Mouse (Mus musculus) C2C12 (cell line): ENCODE measurements around the gene Tspan14. TPM values are rescaled to one million over a fixed set of nuclear protein-coding genes. Genes with fewer than 3 reads are reported as not detected.

Experiments
- H3K27me3 ChIP-seq: one replicate; pipeline ENCODE4 v1.6.1; 2011; ENCODE audit not compliant: control insufficient read depth, insufficient read depth, insufficient read length
- H3K36me3 ChIP-seq: one replicate; pipeline ENCODE4 v1.6.1; 2011; ENCODE audit not compliant: control insufficient read depth, insufficient read depth
- H3K4me3 ChIP-seq: one replicate; pipeline ENCODE4 v1.5.1; 2011; ENCODE audit warnings: mild to moderate bottlenecking, control low read depth; ENCODE audit not compliant: poor library complexity, insufficient read depth, severe bottlenecking
- H3K79me2 ChIP-seq: one replicate; pipeline ENCODE4 v1.6.1; 2011; ENCODE audit not compliant: control insufficient read depth, insufficient read depth
- H3K79me3 ChIP-seq: one replicate; pipeline ENCODE4 v1.6.1; 2011; ENCODE audit warnings: low read depth, control low read depth
- H3ac ChIP-seq: one replicate; pipeline ENCODE3; 2011; ENCODE audit warnings: low read depth; ENCODE audit not compliant: control insufficient read depth, insufficient read length
- CEBPB ChIP-seq: IDR thresholded peaks from one replicate; pipeline ENCODE4 v1.6.1; 2011; ENCODE audit warnings: low read depth, mild to moderate bottlenecking, control low read depth, moderate library complexity
- CTCF ChIP-seq: IDR thresholded peaks from one replicate; pipeline ENCODE4 v1.5.1; 2011; ENCODE audit not compliant: control insufficient read depth, insufficient read depth, insufficient read length
- FOSL1 ChIP-seq: IDR thresholded peaks from one replicate; pipeline ENCODE4 v1.8.0; 2011; ENCODE audit warnings: mild to moderate bottlenecking, low read length; ENCODE audit not compliant: poor library complexity, insufficient read depth, severe bottlenecking
- MAX ChIP-seq: IDR thresholded peaks from one replicate; pipeline ENCODE4 v1.6.1; 2011; ENCODE audit warnings: mild to moderate bottlenecking, control low read depth
- MYOD1 ChIP-seq: IDR thresholded peaks from one replicate; pipeline ENCODE4 v1.6.1; 2011; ENCODE audit warnings: low read depth; ENCODE audit not compliant: control insufficient read depth, insufficient read length
- MYOG ChIP-seq: IDR thresholded peaks from one replicate; pipeline ENCODE4 v1.6.1; 2011; ENCODE audit not compliant: control insufficient read depth, insufficient read length; ENCODE audit errors: extremely low read depth
- USF1 ChIP-seq: IDR thresholded peaks from one replicate; pipeline ENCODE4 v1.6.1; 2011; ENCODE audit warnings: low read depth, mild to moderate bottlenecking, control low read depth, moderate library complexity
- polyA plus RNA-seq: library from polyadenylated mRNA; unstranded; fragments of >200 nt; fragmentation: generic; extraction: Trizol; gene quantifications from one replicate; pipeline ENCODE4 v1.2.1, GENCODE M21; 2012; ENCODE audit warnings: missing spikeins

The Tspan14 gene
- polyA plus RNA-seq, 1 experiment = 41.5 TPM

DNA sequence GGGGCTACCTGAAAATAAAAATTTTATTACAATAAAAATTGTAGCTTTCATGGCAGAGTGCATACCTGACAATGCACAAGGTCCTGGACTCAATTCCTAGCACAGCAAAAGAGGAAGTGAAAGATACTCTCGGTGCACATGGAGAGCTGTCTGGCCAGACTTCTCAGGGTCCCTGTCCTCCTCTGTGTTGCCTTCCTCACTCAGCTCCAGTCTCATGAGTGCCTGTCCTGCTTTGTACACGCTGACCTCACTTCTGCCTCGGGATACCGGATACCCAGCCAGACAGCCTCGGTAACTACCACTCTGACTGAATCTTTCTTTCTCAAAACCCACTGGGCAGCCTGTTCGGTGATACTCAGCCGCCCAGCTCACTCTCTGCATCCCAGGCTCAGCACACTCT is 33.3 kb downstream of the Tspan14 start:
- peaks cover 10% of the 10 kb centered on the region for H3K36me3 ChIP-seq
- TF ChIP-seq FOSL1 (no peak), MAX (no peak), CTCF (no peak), MYOG (no peak), USF1 (no peak), CEBPB (no peak), MYOD1 (no peak)
- no peak overlapping the region for H3ac ChIP-seq
- peaks cover 46% of the 10 kb centered on the region for H3K79me3 ChIP-seq
- H3K79me2 ChIP-seq = peaks cover 99% of the 10 kb centered on the region
- H3K4me3 ChIP-seq = no peak overlapping the region
- no peaks in the 10 kb centered on the region for H3K27me3 ChIP-seq

DNA sequence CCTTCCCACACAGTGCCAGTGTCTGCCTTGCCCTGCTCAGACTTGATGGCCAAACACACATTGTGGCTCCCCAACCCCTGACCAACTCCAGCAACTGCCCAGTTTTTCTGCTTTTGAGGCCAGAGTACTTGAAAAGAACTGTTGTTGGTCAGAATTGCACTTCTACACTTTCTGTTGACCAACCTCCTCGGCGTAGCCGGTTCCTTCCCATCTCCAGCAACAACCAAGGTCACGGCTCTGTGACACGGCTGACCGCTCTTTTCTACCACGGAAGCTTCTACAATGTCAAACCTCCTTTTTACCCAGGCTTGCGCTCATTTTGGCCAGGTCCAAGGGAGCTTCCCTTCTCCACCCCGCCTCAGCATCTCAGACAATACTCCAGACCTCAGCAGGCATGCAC is 34.4 kb downstream of the Tspan14 start:
- Histone ChIP-seq H3K36me3 (peaks cover 10% of the 10 kb centered on the region), H3K27me3 (no peaks in the 10 kb centered on the region), H3K79me2 (peaks cover 99% of the 10 kb centered on the region), H3ac (no peak overlapping the region), H3K4me3 (no peak overlapping the region), H3K79me3 (peaks cover 47% of the 10 kb centered on the region)
- TF ChIP-seq CTCF = no peak
- no peak for TF ChIP-seq USF1
- TF ChIP-seq MYOD1 = no peak
- no peak for TF ChIP-seq MAX
- TF ChIP-seq MYOG = no peak
- no peak for TF ChIP-seq FOSL1
- TF ChIP-seq CEBPB = no peak

DNA sequence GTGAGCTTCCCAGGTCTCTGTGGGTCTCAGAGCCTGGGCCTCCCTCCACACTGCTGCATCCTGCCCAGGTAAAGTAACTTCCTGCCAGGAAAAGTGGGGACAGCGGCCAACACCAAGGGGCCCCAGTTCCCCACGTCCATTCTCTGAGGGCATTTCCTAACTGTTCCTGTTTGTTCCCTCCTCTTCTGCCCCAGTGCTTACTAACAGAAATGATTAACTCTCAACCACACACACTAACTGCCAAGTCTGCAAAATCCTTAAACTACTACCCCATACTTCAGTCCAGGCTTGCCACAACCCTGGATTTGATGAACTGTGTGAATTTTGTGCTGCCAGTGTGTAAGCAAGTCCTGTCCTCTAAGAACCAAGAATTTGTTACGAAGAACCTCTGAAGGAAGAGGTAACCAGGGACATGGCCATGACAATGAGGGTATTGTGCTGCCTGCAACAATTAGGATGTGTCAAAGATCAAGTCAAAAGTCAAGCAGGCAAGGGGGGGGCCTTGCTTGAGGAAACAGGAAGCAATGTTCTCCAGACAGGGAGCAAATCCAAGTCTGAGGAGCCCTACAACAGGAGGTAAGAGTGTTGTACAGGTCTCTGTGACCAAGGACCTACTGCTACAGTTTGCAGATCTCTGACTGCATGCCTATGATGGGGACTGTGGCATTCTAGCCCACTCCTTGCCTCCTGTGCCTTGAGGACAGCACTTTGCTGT is 35.3 kb downstream of the Tspan14 start:
- peaks cover 99% of the 10 kb centered on the region for H3K79me2 ChIP-seq
- no peak overlapping the region for H3ac ChIP-seq
- peaks cover 10% of the 10 kb centered on the region for H3K36me3 ChIP-seq
- no peaks in the 10 kb centered on the region for H3K27me3 ChIP-seq
- peaks cover 41% of the 10 kb centered on the region for H3K79me3 ChIP-seq
- no peak for TF ChIP-seq FOSL1
- no peak for TF ChIP-seq MAX
- no peak for TF ChIP-seq CTCF
- TF ChIP-seq CEBPB = no peak
- no peak for TF ChIP-seq MYOG
- TF ChIP-seq USF1 = no peak
- no peak for TF ChIP-seq MYOD1
- no peak overlapping the region for H3K4me3 ChIP-seq

DNA sequence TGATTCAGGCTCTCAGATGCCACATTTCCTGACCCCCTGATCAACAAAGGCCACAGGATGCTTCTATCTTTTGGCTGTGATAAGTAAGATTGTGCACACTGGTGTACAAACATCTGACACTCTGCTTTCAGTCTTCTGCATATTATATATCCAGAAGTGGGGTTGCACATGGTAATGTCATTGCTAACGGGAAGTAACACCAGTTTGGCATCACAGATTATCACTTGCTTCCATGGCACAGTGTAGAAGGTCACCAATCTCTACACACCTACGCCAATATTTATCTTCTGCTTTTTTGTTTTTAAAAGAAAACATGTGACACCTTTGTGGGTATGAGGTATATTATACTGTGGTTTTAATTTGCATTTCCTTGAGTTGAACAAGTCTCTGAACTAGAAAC is 36.7 kb downstream of the Tspan14 start:
- H3K4me3 ChIP-seq = no peak overlapping the region
- no peak overlapping the region for H3ac ChIP-seq
- peaks cover 31% of the 10 kb centered on the region for H3K79me3 ChIP-seq
- H3K79me2 ChIP-seq = peaks cover 96% of the 10 kb centered on the region
- H3K27me3 ChIP-seq = no peaks in the 10 kb centered on the region
- TF ChIP-seq MYOG (no peak), USF1 (no peak), CTCF (no peak), MAX (no peak), MYOD1 (no peak), FOSL1 (no peak), CEBPB (no peak)
- peaks cover 10% of the 10 kb centered on the region for H3K36me3 ChIP-seq

DNA sequence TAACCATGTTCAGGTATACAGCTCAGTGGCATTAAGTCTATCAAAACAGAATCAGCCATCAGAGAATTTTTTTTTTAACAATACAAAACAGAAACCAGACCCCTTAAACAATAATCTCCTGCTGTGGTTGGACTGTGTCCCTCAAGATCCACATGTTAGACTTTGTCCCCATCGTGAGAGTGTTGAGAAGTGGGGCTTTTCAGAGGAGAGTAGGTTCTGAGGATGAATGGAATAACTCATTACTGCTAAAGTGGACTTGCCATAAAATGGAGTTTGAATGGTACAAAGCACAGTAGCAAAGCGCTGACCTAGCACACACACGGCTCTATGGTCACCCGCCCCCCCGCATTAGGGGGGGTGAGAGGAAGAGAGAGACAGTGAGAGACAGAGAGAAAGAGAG is 37.7 kb downstream of the Tspan14 start:
- no peak overlapping the region for H3ac ChIP-seq
- TF ChIP-seq CTCF = no peak
- TF ChIP-seq MAX = no peak
- TF ChIP-seq MYOG = no peak
- TF ChIP-seq USF1 = no peak
- H3K79me3 ChIP-seq = peaks cover 28% of the 10 kb centered on the region
- H3K27me3 ChIP-seq = no peaks in the 10 kb centered on the region
- peaks cover 5% of the 10 kb centered on the region for H3K36me3 ChIP-seq
- peaks cover 96% of the 10 kb centered on the region for H3K79me2 ChIP-seq
- no peak overlapping the region for H3K4me3 ChIP-seq
